Mouse (Mus musculus) lung, postnatal 0 days (tissue): Measurements from ENCODE around the gene Kctd11.

Experiments
- CTCF ChIP-seq: IDR thresholded peaks from 2 replicates; pipeline ENCODE4 v1.5.1; 2016; ENCODE audit warnings: antibody characterized with exemption, mild to moderate bottlenecking
- EP300 ChIP-seq: IDR thresholded peaks from 2 replicates; pipeline ENCODE4 v1.6.1; 2016; ENCODE audit warnings: antibody characterized with exemption, mild to moderate bottlenecking, control low read depth

DNA sequence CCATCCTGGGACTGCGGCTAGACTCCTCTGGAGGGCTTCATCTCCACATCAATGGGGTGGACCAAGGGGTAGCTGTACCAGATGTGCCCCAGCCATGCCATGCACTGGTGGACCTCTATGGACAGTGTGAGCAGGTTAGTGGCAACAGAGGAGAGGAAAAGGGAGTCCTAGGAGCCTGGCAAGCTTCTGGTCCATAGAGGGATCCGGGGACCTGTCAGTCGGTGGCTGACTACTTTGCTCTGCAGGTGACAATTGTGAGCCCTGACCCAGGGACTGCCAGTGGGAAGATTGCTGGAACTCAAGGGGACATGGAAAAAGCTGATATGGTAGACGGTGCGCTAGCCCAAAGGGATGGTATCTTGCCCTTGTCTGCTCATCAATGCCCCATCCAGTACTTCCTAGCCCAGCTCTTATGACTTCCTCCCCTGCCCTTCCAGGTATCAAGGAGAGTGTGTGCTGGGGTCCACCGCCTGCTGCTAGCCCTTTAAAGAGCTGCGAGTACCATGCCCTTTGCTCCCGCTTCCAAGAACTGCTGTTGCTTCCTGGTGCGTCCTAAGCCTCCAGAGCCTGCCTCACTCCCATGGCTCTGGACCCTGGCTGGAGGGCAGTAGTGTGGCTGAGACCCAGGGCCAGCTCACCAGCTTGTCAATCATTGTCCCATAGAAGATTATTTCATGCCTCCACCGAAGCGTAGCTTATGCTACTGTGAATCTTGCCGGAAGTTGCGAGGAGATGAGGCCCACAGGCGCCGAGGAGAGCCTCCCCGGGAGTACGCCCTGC is 29.8 kb upstream of the Kctd11 start:
- TF ChIP-seq CTCF (no peak), EP300 (no peak)
